Mouse (Mus musculus): ENCODE measurements at regions not wholly inside any gene's neighbourhood (a gene's known extent, or its start where the extent isn't known, plus 50 kb on each side); places are given as distances from the start of the nearest gene placed in this dataset.
A peak's percentile ranks its signal among the peaks of the same experiment; 100 is the strongest.

DNA sequence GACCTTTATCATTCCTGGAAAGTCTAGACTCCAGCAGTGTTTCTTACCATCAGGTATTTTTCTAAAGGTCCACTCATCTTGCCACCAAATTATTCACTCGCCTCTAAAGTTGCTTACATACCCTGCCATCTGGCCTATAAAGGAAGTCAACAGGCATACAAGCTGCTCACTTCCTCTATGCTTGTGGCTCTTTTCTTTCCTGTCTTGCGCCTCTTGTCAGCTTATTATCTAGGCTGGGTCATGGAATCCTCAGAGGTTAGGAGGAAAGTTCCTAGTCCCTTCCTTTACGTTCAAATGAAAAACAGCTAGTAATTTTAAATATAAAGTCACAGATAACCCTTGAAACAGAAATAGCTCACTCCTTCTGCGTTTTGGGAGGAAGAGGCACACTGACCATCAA, 97.9 kb downstream of the Lipi start:
- no peaks in the 10 kb centered on the region for H3K4me1 ChIP-seq (ENCODE audit: insufficient read depth)
- WGBS, result 70% methylated on average over 4 of the region's 4 CpGs
- H3K27ac ChIP-seq (ENCODE audit: low read depth), result no peak overlapping the region
- no peak for ATAC-seq (ENCODE audit: insufficient read depth)
- H3K4me3 ChIP-seq (ENCODE audit: low read depth, low read length), result no peak overlapping the region
- H3K27me3 ChIP-seq (ENCODE audit: insufficient read depth, low read length), result no peaks in the 10 kb centered on the region
- DNase-seq, result no peak
- no peak for TF ChIP-seq CTCF (IDR thresholded peaks at IDR 0.05; ENCODE audit: low read depth)
- H3K36me3 ChIP-seq (ENCODE audit: insufficient read depth), result no peaks in the 10 kb centered on the region
- no peak overlapping the region for H3K4me2 ChIP-seq
- no peak overlapping the region for H3K9ac ChIP-seq
- H3K9me3 ChIP-seq (ENCODE audit: low read depth, low read length), result no peaks in the 10 kb centered on the region

DNA sequence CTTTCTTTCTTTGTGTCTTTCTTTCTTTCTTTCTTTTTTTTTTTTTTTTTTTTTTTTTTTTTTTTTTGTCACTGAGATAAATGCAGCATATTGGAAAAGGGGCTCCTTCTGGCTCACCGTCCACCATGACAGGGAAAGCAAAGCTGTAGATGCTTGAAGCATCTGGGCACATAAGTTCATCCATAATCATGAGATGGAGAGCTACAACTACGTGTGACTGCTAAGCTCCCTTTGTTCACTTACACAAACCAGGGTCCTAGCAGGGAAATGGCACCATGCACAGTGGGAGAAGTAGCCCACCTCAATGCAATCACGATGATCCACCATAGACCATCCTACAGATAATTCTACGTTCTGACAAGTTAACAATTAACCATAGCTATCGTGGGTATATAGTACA, 102.0 kb downstream of the Lipi start:
- no peak for ATAC-seq (ENCODE audit: insufficient read depth)
- no peak for DNase-seq
- Histone ChIP-seq H3K9me3 (ENCODE audit: low read depth, low read length) (no peaks in the 10 kb centered on the region), H3K4me2 (no peak overlapping the region), H3K4me3 (ENCODE audit: low read depth, low read length) (no peak overlapping the region), H3K4me1 (ENCODE audit: insufficient read depth) (no peaks in the 10 kb centered on the region), H3K9ac (no peak overlapping the region), H3K27me3 (ENCODE audit: insufficient read depth, low read length) (no peaks in the 10 kb centered on the region), H3K36me3 (ENCODE audit: insufficient read depth) (no peaks in the 10 kb centered on the region), H3K27ac (ENCODE audit: low read depth) (no peak overlapping the region)
- no peak for TF ChIP-seq CTCF (IDR thresholded peaks at IDR 0.05; ENCODE audit: low read depth)
- WGBS, result 80% methylated on average over 5 of the region's 5 CpGs

DNA sequence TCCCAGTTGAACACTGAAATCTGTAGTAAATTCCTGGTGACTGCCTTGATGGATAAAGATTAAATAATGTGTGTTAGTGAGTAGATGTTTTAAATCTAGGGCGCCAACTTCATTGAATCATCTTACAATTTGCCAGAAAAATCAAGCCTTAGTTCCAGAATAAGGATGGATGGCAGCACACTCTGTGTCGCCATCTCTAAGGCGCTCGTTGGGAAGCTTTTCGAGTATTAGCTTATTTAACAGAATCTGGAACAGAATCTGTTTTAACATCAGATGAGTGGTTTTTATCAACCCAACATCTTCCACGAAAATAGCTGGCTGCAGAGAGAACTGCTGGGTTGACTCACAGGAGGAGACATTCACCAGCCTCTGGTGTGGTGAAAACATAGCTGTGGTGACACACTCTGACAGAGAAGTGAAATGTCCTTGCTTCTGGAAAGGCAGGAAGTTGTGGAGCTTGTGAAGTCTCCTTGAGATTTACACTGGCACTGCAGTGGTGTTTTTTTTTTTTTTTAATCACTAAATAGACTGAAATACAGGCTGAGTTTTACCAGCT, 120.4 kb downstream of the Lipi start:
- no peak overlapping the region for H3K4me3 ChIP-seq (ENCODE audit: low read depth, low read length)
- no peaks in the 10 kb centered on the region for H3K4me1 ChIP-seq (ENCODE audit: insufficient read depth)
- no peak overlapping the region for H3K4me2 ChIP-seq
- no peak overlapping the region for H3K9ac ChIP-seq
- TF ChIP-seq CTCF (IDR thresholded peaks at IDR 0.05; ENCODE audit: low read depth), result no peak
- H3K36me3 ChIP-seq (ENCODE audit: insufficient read depth), result no peaks in the 10 kb centered on the region
- H3K27me3 ChIP-seq (ENCODE audit: insufficient read depth, low read length), result no peaks in the 10 kb centered on the region
- no peak for ATAC-seq (ENCODE audit: insufficient read depth)
- no peak overlapping the region for H3K27ac ChIP-seq (ENCODE audit: low read depth)
- no peak for DNase-seq
- H3K9me3 ChIP-seq (ENCODE audit: low read depth, low read length), result no peaks in the 10 kb centered on the region
- WGBS, result 80% methylated on average over 6 of the region's 6 CpGs

DNA sequence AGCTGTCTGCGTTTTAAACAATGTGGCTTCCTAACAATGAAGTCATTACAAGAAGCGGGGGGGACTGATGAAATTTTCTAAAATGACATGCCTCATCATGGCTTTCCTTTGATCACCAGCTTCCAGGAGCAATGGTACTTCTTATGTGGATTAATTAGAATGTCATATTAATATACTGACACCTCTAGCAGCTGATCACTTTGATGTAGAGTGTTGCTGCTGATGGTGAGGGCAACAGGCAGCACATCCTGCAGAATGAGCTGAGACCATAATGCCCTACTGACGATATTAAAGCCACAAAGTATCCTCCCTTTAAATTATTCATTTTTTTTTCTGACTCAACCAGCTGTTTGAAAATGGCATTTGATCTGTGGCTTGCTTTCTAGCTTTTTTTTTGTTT, 123.7 kb downstream of the Lipi start:
- Histone ChIP-seq H3K36me3 (ENCODE audit: insufficient read depth) (no peaks in the 10 kb centered on the region), H3K27me3 (ENCODE audit: insufficient read depth, low read length) (no peaks in the 10 kb centered on the region), H3K4me3 (ENCODE audit: low read depth, low read length) (no peak overlapping the region), H3K27ac (ENCODE audit: low read depth) (no peak overlapping the region), H3K9me3 (ENCODE audit: low read depth, low read length) (no peaks in the 10 kb centered on the region), H3K4me2 (no peak overlapping the region), H3K9ac (no peak overlapping the region), H3K4me1 (ENCODE audit: insufficient read depth) (no peaks in the 10 kb centered on the region)
- DNase-seq (no peak), ATAC-seq (ENCODE audit: insufficient read depth) (no peak)
- TF ChIP-seq CTCF (IDR thresholded peaks at IDR 0.05; ENCODE audit: low read depth), result no peak
- 78% methylated on average over 3 of the region's 3 CpGs for WGBS

DNA sequence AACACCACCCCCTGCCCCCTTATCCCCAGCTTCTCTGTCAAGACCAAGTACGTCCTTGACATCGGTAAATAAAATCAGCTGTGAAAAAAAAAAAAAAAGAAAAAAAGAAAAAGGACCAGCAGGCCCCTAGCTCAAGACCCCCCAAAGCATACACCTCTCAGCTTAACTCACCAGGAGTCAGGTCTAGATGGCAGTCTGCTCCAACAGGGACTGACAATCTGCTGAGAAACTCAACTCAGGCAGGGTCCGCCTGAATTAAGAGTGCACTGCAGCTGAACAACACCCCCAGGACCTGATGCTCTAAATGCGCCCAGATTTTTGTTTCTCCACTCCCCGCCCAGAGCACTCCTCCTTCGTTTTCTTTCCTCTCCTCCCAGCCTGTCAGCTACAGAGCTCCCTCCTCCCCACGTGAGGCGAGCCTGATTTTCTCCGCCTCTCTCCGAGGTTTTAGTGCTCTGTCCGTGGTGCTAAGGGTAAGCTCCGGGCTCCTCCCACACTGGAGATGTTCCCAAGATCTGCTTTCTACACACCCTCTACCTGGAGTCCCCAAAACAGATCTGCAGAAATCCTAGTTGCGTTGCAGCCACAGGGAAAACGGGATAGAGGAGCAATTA, 138.9 kb downstream of the Lipi start:
- peak; percentile 68 for DNase-seq
- Histone ChIP-seq H3K27me3 (ENCODE audit: insufficient read depth, low read length) (no peaks in the 10 kb centered on the region), H3K36me3 (ENCODE audit: insufficient read depth) (no peaks in the 10 kb centered on the region), H3K4me3 (ENCODE audit: low read depth, low read length) (no peak overlapping the region), H3K9ac (no peak overlapping the region), H3K9me3 (ENCODE audit: low read depth, low read length) (no peaks in the 10 kb centered on the region), H3K27ac (ENCODE audit: low read depth) (no peak overlapping the region), H3K4me1 (ENCODE audit: insufficient read depth) (no peaks in the 10 kb centered on the region), H3K4me2 (no peak overlapping the region)
- WGBS, result 4% methylated on average over 14 of the region's 14 CpGs
- no peak for TF ChIP-seq CTCF (IDR thresholded peaks at IDR 0.05; ENCODE audit: low read depth)
- peak; percentile 66; the same call in 1 of the 2 replicates for ATAC-seq (ENCODE audit: insufficient read depth)

DNA sequence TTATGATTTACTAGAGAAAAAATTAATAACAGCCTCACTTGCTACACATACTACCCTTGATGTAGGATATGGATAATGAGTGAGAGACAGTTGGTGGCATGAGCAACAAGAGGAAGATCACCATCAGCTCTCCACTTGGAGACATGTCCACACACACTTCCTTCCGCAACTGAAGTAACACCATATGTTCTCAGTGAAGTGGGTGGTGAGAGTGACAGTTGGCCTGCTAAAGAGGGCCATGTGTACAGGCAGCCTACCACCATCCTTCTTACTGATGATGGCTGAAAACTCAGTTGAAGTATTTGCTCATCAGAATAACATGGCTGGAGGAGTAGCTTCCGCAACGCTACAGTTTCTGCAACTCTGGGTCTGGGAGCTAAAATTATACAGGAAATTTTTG, 146.6 kb downstream of the Lipi start:
- ATAC-seq (ENCODE audit: insufficient read depth) (no peak), DNase-seq (no peak)
- Histone ChIP-seq H3K36me3 (ENCODE audit: insufficient read depth) (no peaks in the 10 kb centered on the region), H3K9ac (no peak overlapping the region), H3K4me1 (ENCODE audit: insufficient read depth) (no peaks in the 10 kb centered on the region), H3K27ac (ENCODE audit: low read depth) (no peak overlapping the region), H3K4me3 (ENCODE audit: low read depth, low read length) (no peak overlapping the region), H3K9me3 (ENCODE audit: low read depth, low read length) (no peaks in the 10 kb centered on the region), H3K4me2 (no peak overlapping the region), H3K27me3 (ENCODE audit: insufficient read depth, low read length) (no peaks in the 10 kb centered on the region)
- TF ChIP-seq CTCF (IDR thresholded peaks at IDR 0.05; ENCODE audit: low read depth), result no peak
- WGBS, result 79% methylated on average over 3 of the region's 3 CpGs

DNA sequence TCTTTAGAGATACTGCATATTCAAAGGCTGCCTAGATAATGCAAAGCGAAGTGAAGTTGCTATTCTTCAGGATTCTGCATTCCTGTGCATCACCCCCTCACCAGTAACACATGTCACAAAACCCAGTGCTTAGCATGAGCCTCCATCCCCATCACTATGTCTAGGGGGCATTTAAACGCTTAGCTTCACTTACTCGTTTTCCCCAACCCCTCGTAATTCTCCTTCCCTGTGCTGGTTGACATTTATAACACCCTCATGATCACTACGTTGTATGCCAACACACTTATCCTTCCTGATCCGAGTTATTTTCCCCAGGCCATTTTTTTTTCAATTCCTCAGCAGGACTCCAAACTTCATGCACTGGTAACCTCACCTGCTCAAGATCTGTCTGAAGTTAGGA, 152.6 kb downstream of the Lipi start:
- no peaks in the 10 kb centered on the region for H3K4me1 ChIP-seq (ENCODE audit: insufficient read depth)
- no peaks in the 10 kb centered on the region for H3K36me3 ChIP-seq (ENCODE audit: insufficient read depth)
- no peak for DNase-seq
- no peak overlapping the region for H3K4me3 ChIP-seq (ENCODE audit: low read depth, low read length)
- H3K27ac ChIP-seq (ENCODE audit: low read depth), result no peak overlapping the region
- TF ChIP-seq CTCF (IDR thresholded peaks at IDR 0.05; ENCODE audit: low read depth), result no peak
- H3K4me2 ChIP-seq, result no peak overlapping the region
- no peak overlapping the region for H3K9ac ChIP-seq
- no peaks in the 10 kb centered on the region for H3K27me3 ChIP-seq (ENCODE audit: insufficient read depth, low read length)
- H3K9me3 ChIP-seq (ENCODE audit: low read depth, low read length), result no peaks in the 10 kb centered on the region
- ATAC-seq (ENCODE audit: insufficient read depth), result no peak
- WGBS, result 73% methylated on average over 6 of the region's 6 CpGs

Data from lung, embryonic 14.5 days (tissue).